Mouse (Mus musculus) c-Kit-negative CD71-positive TER-119-positive erythroid progenitor cells, embryonic 14.5 days (primary cell): ENCODE data around the gene Snx6.
"Not testable (repeated sequence)": the region's sequence is repeated elsewhere in the genome, so short reads cannot be mapped to it uniquely, and the experiment has no call there.

Experiments
- DNase-seq: peaks from one replicate; pipeline ENCODE4 v3.0.0-alpha.2; 2013; ENCODE audit warnings: low read depth, low spot score

Snx6 gene

DNA sequence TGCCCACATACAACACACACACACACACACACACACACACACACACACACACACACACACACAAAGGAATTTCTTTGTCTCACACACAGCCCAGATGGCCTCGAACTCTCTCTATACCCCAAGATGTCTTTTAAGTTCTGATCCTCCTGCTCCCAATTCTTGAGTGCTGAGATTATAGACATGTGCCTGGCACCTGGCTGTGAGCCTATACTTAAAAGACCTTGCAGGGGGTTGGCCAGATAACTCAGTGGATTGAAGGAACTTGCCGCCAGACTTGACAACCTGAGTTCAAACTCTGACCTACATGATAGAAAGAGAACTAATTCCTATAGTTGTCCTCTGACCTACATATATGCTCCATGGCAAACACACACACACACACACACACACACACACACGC lies 8.0 kb upstream of the Snx6 start:
- no peak for DNase-seq

DNA sequence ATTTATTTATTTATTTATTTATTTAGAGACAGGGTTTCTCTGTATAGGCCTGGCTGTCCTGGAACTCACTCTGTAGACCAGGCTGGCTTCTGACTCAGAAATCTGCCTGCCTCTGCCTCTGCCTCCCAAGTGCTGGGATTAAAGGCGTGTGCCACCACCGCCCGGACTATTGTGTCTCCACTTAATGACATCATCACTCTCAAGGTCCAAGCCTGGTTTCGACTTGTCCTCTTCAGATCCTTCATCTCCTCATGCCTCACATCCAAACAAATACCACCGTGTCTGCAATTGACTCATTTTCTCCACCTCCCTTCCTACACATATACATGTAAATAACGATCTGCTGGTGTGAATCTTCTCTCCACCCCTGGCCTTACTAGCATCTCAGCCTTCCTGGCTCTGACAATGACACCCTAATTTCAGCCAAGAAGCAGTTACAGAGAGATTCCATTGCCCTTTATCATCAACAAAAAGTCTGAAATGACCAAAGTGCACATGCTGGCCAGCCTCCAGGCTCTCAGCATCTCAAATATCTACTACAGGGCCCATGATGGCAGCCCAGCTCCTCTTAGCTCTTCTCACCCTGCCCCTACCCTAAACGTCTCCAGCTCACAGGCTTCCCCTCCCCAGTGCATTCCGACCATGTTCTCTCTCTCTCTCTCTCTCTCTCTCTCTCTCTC lies 1.2 kb upstream of the Snx6 start:
- DNase-seq: no peak

GRCm38 (mm10) chr12:54794392-54794791 lies 1.1 kb downstream of the Snx6 start:
- no peak for DNase-seq

- no peak for DNase-seq
Measured at GRCm38 (mm10) chr12:54791465-54791864, 4.0 kb downstream of the Snx6 start.

DNA sequence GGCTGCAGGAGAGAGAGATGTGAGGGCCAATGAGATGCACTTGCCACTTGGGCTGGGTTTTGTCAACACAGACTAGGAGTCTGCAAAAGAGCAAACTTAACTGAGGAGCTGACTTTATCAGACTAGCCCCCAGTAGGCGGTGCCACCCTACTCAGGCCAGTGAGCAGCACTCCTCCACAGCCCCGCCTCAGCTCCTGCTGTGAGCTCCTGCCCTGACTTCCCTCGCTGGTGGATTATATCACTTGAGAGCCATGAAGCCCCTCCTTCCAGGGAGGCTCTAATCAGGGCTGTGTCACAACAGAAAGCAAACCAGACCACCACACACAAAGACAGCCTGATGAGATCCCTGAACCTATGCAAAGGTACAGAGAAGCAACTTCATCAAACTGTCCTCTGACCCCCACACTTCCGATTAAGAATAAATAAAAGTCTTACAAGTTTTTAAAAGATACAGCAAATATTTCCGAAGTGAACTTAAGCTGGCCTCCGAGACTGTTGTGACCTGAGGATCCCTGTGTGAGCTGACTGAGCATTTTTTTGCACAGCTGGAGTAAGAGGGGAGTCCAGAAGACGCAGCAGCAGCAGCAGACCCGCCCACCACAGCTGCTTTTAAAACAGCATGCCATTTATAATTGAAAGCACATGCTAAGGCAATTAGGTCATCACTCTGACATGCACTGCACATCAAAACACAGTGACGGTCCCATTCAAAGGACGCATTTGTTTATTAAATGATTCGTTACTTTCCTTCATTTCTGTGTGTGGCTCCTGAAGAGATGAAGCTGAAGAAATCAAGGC lies 6.0 kb downstream of the Snx6 start:
- no peak for DNase-seq

- DNase-seq: no peak
Measured at GRCm38 (mm10) chr12:54763624-54764023, 31.9 kb downstream of the Snx6 start.

GRCm38 (mm10) chr12:54760676-54761075 lies 34.8 kb downstream of the Snx6 start:
- no peak for DNase-seq

DNA sequence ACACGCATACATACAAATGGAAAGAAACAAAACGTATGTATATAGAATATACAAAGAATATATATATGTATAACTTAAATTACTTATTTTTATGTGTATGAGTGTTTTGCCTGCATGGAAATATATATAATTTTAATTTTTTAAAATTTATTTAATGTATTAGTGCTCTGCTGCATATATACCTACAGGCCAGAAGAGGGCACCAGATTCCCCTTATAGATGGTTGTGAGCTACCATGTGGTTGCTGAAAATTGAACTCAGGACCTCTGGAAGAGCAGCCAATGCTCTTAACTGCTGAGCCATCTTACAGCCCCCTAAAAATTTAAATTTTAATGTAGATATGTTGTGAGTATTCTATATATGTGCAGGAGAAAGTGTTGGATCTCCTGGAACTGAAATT lies 36.7 kb downstream of the Snx6 start:
- no peak for DNase-seq

GRCm38 (mm10) chr12:54748647-54749046 lies 46.9 kb downstream of the Snx6 start:
- DNase-seq: no peak

- DNase-seq: not testable (repeated sequence)
Measured at GRCm38 (mm10) chr12:54738661-54739243, 56.8 kb downstream of the Snx6 start.

DNA sequence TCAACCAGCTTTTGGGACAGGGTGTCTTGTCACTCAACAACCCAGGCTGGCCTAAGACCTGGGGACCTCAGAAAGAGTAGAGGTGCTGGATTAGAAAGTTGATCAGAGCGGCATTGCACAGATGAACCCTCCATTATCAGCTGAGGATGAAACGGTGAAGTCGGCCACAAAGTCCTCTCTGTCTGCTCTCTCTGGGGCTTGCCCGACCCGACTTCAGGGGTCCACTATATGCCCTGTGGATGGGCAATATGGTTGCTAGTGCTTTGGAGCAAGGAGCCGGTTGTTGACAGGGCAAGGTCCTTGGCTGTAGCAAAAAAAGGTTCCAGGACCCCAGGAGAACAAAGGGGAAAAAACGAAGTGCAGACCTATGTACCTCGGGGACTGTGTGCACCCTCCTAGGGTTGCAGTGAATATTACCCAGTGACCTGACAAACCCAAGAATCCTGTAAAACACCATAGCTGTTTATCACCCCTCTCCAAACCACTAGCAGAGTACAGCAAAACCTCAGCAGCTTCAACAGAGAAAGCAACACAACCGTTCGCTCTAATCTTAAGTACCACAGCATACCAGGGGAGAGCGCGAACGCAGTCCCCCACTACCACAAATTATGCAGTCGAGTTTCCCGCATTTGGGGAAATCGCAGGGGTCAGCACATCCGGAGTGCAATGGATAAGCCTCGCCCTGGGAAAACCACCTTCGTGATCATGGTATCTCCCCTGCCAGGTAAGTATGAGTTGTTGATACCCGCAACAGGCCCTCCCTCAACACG lies 57.4 kb downstream of the Snx6 start:
- not testable (repeated sequence) for DNase-seq

GRCm38 (mm10) chr12:54734307-54735131 lies 61.0 kb downstream of the Snx6 start:
- not testable (repeated sequence) for DNase-seq

DNA sequence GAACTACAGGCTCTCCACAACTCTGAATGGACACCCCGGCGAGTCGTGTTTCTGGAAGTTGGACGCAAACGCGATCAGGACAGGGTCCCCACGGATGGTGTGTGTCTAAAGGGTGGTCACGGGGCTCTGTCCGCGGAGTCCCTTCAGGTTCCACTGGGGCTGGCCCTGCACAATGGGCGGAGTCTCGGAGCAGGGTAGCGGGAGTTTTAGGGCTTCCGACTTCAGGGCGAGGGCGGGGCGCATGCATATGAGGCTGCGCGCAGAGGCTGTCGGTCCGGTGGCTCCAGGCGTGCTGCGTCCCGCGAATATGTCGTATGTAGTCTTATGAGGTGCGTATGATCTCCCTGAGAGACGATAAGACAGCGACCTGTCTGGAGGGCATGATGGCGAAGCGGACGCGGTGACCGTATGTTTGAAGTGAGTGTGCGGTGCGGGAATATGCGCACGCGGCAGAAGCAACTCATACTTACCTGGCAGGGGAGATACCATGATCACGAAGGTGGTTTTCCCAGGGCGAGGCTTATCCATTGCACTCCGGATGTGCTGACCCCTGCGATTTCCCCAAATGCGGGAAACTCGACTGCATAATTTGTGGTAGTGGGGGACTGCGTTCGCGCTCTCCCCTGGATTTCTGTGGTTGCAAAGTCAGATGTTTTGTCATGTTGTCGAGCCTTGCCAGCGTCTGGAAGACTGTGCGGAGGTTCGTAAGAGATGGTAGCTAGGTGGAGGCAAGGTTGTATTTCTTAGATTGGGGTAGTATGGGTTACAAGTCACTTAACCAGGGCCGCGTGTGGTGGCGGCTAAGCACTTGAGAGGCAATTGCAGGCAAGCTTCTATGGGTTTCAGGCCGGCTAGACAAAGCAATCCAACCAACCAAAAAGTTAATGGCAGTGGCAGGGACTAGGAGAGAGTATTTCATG lies 66.1 kb downstream of the Snx6 start:
- not testable (repeated sequence) for DNase-seq

DNA sequence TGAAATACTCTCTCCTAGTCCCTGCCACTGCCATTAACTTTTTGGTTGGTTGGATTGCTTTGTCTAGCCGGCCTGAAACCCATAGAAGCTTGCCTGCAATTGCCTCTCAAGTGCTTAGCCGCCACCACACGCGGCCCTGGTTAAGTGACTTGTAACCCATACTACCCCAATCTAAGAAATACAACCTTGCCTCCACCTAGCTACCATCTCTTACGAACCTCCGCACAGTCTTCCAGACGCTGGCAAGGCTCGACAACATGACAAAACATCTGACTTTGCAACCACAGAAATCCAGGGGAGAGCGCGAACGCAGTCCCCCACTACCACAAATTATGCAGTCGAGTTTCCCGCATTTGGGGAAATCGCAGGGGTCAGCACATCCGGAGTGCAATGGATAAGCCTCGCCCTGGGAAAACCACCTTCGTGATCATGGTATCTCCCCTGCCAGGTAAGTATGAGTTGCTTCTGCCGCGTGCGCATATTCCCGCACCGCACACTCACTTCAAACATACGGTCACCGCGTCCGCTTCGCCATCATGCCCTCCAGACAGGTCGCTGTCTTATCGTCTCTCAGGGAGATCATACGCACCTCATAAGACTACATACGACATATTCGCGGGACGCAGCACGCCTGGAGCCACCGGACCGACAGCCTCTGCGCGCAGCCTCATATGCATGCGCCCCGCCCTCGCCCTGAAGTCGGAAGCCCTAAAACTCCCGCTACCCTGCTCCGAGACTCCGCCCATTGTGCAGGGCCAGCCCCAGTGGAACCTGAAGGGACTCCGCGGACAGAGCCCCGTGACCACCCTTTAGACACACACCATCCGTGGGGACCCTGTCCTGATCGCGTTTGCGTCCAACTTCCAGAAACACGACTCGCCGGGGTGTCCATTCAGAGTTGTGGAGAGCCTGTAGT lies 76.4 kb downstream of the Snx6 start:
- not testable (repeated sequence) for DNase-seq

GRCm38 (mm10) chr12:54717516-54717915 lies 78.0 kb downstream of the Snx6 start:
- DNase-seq: not testable (repeated sequence)

DNA sequence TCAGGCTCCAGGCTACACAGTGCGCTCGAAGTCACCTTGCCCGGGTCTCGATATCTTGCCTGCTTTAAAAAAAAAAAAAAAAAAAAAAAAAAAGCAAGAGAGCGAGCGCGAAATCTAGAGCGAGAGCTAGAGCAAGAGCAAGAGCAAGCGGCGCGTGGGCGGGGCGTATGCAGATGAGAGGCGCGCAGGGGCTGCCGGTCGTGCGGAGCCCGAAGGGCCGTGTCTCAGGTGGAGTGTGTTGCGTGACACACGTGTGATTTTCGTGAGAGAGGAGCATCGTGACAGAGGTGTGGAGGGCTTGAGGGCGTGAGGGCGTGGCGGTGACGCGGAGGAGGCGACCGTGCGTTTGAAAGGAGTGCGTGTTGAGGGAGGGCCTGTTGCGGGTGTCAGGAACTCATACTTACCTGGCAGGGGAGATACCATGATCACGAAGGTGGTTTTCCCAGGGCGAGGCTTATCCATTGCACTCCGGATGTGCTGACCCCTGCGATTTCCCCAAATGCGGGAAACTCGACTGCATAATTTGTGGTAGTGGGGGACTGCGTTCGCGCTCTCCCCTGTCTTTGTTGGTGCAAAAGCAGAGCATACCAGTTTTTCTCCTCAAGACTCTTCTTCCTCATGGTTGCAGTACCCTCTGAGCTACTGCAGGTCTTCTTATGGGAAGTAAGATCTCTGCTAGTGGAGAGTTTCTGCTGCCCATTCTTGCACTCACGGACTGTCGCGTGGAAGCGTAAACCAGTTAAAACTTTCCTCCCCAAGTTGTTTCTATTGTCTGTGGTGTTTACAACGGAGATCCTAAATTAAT lies 81.5 kb downstream of the Snx6 start:
- not testable (repeated sequence) for DNase-seq

DNA sequence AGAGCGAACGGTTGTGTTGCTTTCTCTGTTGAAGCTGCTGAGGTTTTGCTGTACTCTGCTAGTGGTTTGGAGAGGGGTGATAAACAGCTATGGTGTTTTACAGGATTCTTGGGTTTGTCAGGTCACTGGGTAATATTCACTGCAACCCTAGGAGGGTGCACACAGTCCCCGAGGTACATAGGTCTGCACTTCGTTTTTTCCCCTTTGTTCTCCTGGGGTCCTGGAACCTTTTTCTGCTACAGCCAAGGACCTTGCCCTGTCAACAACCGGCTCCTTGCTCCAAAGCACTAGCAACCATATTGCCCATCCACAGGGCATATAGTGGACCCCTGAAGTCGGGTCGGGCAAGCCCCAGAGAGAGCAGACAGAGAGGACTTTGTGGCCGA lies 85.0 kb downstream of the Snx6 start:
- DNase-seq: not testable (repeated sequence)
